Mouse (Mus musculus) megakaryocyte, embryonic 14.5 days (primary cell): Measurements from ENCODE around the gene Car7.

Source experiments
- FLI1 ChIP-seq: IDR thresholded peaks from 2 replicates; pipeline ENCODE4 v1.6.1; 2012; ENCODE audit warnings: low read length, inconsistent platforms, mixed read lengths
- GATA1 ChIP-seq: IDR thresholded peaks from 3 replicates; pipeline ENCODE4 v1.6.1; 2012; ENCODE audit warnings: mixed read lengths, low read length, inconsistent platforms, borderline replicate concordance

DNA sequence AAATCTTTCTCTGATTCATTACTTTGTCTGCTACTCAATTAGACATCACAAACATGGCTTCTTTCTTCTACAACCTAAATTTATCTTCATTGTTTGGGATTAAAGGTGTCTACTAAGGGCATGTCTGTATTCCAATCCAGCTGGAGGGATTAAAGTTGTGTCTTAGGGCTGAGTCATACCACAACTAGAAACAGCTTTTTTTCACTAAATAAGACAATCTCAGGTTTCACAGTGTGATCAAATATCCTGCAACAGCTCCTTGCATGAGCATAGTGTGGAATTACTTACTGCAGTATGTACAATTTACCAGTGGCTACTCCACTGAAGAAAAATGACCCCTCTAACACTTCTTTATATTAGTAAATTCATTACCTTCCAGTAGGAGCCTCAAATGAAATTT, 26.2 kb downstream of the Car7 start:
- TF ChIP-seq GATA1 = no peak
- TF ChIP-seq FLI1 = no peak
